Mouse (Mus musculus): ENCODE measurements around the gene D330020A13Rik.

DNA sequence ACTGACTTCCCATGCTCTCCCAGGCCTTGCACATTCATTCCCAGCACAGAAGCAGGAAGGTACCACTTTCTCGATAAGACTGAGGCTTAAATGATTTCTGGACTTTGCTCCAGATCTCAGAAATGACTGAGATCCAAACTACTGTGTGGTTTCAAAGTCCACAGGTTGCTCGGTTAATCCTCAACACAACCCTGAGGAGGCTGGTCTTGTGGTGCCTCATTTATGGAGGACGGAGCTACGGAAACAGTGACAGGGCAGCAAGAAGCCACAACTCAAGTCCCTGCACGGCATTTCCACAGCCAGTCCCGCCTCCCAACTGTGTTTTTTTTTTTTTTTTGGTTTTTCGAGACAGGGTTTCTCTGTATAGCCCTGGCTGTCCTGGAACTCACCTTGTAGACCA, 43.2 kb upstream of the D330020A13Rik start:
- TF ChIP-seq CTCF (IDR thresholded peaks at IDR 0.05; ENCODE audit: low read depth) (no peak), EP300 (IDR thresholded peaks at IDR 0.05; ENCODE audit: low read depth) (no peak)
